In genomic region chr3:55978361-55978760, GRCm38 (mm10) we compare ENCODE assay signal across 27 mouse cellular contexts.
DNase-seq lines count a peak whose midpoint lies in the region; ATAC-seq and TF ChIP-seq lines count a peak whose summit lies in the region.
"Had no signal": no experiment of that assay in that cellular context is flagged by ENCODE, and none has a peak within 500 bp of the region (broad histone marks: within the 10 kb centered on the region; RNA-seq: fewer than 3 reads in every experiment).

No protein-coding gene starts in this region.

- 0 out of 2 replicates have a peak, but pooled peaks have one; percentile 41 for ATAC-seq in liver, postnatal 0 days
- no peak for ATAC-seq in liver, embryonic 12.5 days
- ATAC-seq in hematopoietic stem cell, adult 5-6 weeks (replicated peaks in 1 of 2; ENCODE audit: insufficient read depth in 1 of 2, low FRiP score in 2 of 2, low TSS enrichment in 1 of 2, low read depth in 1 of 2, poor library complexity in 2 of 2, severe bottlenecking in 2 of 2) = peak; percentile 12 to 62; a peak in 1 of 4 replicates
- peak; percentile 71 for ATAC-seq in monocyte, adult 5-6 weeks (replicated peaks; ENCODE audit: insufficient number of reproducible peaks, low FRiP score, low TSS enrichment, poor library complexity, severe bottlenecking)
- ATAC-seq: forebrain, embryonic 13.5 days; forebrain, postnatal 0 days; hindbrain, embryonic 16.5 days; inflammation-experienced regulatory T-cells, adult 6 months; intestine, embryonic 16.5 days; Patski had no signal

- H3K9me3 ChIP-seq in liver, postnatal 0 days (ENCODE audit: low read length) = no peaks in the 10 kb centered on the region
- H3K9me3 ChIP-seq in liver, embryonic 12.5 days (replicated peaks) = no peaks in the 10 kb centered on the region
- H3K9me3 ChIP-seq: forebrain, embryonic 13.5 days; hindbrain, embryonic 10.5 days; hindbrain, embryonic 13.5 days had no signal

- H3K27ac ChIP-seq in liver, postnatal 0 days (ENCODE audit: low read depth) = no peak overlapping the region
- no peak overlapping the region for H3K27ac ChIP-seq in liver, embryonic 12.5 days
- H3K27ac ChIP-seq: forebrain, embryonic 13.5 days; hindbrain, embryonic 10.5 days; hindbrain, embryonic 13.5 days had no signal

- DNase-seq in liver, postnatal 0 days = no peak
- peak; percentile 18 for DNase-seq in fat pad, adult 2 months (ENCODE audit: extremely low read depth, low read depth, low spot score)
- DNase-seq in embryo, embryonic 11 days = no peak
- no peak for DNase-seq in cerebellum, adult 11-12 months
- DNase-seq in testis, postnatal 14 days (ENCODE audit: low spot score) = no peak
- DNase-seq: adrenal gland, postnatal 10 days; adrenal gland, postnatal 36 days; B cell, adult 2 months; cerebellum, adult 2 months; cerebellum, adult 9-11 months; cerebellum, postnatal 25 days; forebrain, postnatal 0 days; gastrocnemius, postnatal 25 days; heart, adult 11 months had no signal

- no peaks in the 10 kb centered on the region for H3K27me3 ChIP-seq in liver, postnatal 0 days (ENCODE audit: insufficient read depth, low read length)
- H3K27me3 ChIP-seq in liver, embryonic 12.5 days (replicated peaks) = no peaks in the 10 kb centered on the region
- H3K27me3 ChIP-seq: CH12.LX; forebrain, embryonic 13.5 days; hindbrain, embryonic 13.5 days; Patski had no signal

- no peak for TF ChIP-seq CTCF in liver, postnatal 0 days (IDR thresholded peaks at IDR 0.05; ENCODE audit: low read depth)

- H3K9ac ChIP-seq in liver, postnatal 0 days (replicated peaks) = no peak overlapping the region
- H3K9ac ChIP-seq in liver, embryonic 12.5 days = no peak overlapping the region
- H3K9ac ChIP-seq: forebrain, embryonic 13.5 days; forebrain, postnatal 0 days; hindbrain, embryonic 13.5 days had no signal

- no peaks in the 10 kb centered on the region for H3K36me3 ChIP-seq in liver, postnatal 0 days (replicated peaks; ENCODE audit: insufficient read depth, low read length)
- peaks cover 11% of the 10 kb centered on the region for H3K36me3 ChIP-seq in liver, embryonic 12.5 days
- H3K36me3 ChIP-seq: G1E had no signal

- no peak overlapping the region for H3K4me2 ChIP-seq in liver, postnatal 0 days (ENCODE audit: low read depth, low read length)
- no peak overlapping the region for H3K4me2 ChIP-seq in liver, embryonic 12.5 days
- H3K4me2 ChIP-seq: forebrain, embryonic 13.5 days; heart, embryonic 11.5 days; hindbrain, embryonic 13.5 days had no signal

- H3K4me3 ChIP-seq in liver, postnatal 0 days (ENCODE audit: low read depth, low read length) = no peak overlapping the region
- H3K4me3 ChIP-seq in liver, embryonic 12.5 days = no peak overlapping the region
- H3K4me3 ChIP-seq: forebrain, embryonic 13.5 days; hindbrain, embryonic 10.5 days; hindbrain, embryonic 13.5 days had no signal

- no peak for TF ChIP-seq EP300 in liver, postnatal 0 days (IDR thresholded peaks at IDR 0.05; ENCODE audit: low read depth)

- WGBS in liver, postnatal 0 days (ENCODE audit: insufficient replicate concordance) = 71% methylated on average over 2 of the region's 2 CpGs
- 68% methylated on average over 2 of the region's 2 CpGs for WGBS in liver, embryonic 12.5 days (ENCODE audit: insufficient replicate concordance)

- no peaks in the 10 kb centered on the region for H3K4me1 ChIP-seq in liver, postnatal 0 days (ENCODE audit: insufficient read depth)
- H3K4me1 ChIP-seq in liver, embryonic 12.5 days = no peaks in the 10 kb centered on the region
- H3K4me1 ChIP-seq: forebrain, embryonic 13.5 days; hindbrain, embryonic 10.5 days; hindbrain, embryonic 13.5 days had no signal
